Mouse (Mus musculus): Measurements from ENCODE around the gene Rad51b. TPM values are rescaled to one million over a fixed set of nuclear protein-coding genes. Genes with fewer than 3 reads are reported as not detected.

The Rad51b gene
- total RNA-seq, 2 experiments from 2014 or later = 0.17 to 0.23 TPM

DNA sequence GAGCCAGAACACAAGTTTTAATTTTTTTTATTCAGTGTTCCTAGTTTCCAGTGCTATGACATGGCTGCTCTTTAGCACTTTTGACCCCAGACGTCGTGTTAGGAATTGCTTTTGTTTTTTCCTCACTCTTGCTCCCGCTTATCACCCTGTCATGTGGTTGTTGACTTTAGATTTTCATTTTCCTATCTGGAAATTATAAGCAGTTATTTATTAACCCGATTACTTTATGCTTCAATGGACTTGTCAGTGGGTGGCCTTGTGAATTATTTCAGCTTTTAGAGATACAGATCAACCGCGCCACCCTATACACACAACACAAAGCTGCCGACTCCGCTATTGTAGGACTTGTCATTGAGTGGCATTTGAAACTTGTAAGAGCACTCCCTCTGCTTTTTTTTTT lies 228.8 kb downstream of the Rad51b start:
- no peak for DNase-seq (ENCODE audit: low spot score)

DNA sequence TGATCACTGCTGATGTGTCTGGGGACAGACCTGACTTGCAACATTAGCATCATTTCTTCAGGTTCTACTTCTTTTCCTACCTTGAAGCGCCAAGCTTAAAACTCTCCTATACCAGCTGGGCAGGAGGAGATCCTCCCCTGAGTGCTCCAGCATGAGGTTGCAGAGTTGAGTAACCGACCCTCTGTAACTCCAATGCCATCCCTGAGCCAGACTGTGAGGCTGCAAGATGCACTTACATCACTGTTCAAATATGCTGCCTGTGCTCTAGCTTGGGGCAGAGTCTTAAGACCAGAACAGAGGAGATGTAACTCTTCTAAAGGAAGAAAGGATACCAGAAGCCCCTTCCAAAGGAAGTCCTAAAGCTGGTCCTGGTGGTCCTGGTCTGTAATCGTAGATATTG lies 230.1 kb downstream of the Rad51b start:
- no peak for DNase-seq (ENCODE audit: low spot score)

DNA sequence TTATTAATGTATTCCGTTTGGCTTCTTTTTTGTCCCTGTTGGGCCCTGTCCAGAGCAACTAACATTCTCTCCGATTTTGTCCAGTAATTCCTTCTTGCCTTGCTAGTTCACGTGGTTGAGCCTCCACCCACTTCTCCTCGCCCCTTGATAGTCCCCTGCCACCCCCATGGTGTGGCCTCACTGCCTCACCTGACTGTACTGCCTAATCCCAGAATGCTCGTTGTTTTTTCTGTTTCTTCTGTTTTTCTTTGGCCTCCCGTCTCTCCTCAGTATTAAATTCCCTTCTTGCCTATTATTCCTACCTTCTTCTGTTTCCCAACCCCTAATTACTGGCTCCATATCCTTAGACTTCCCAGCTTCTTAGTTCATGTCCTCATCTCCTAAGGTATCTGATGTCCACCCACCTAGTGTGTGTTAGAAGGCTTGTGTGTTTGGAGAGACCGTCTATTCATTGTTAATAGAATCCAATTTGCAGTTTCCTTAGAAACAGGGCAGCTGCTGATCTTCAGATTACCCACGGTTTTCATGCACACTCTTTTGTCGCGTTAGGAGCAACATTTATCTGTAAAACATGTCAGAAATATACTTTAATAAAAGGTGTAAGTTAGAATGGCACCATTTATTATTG lies 233.3 kb downstream of the Rad51b start:
- DNase-seq (ENCODE audit: low spot score) = no peak

DNA sequence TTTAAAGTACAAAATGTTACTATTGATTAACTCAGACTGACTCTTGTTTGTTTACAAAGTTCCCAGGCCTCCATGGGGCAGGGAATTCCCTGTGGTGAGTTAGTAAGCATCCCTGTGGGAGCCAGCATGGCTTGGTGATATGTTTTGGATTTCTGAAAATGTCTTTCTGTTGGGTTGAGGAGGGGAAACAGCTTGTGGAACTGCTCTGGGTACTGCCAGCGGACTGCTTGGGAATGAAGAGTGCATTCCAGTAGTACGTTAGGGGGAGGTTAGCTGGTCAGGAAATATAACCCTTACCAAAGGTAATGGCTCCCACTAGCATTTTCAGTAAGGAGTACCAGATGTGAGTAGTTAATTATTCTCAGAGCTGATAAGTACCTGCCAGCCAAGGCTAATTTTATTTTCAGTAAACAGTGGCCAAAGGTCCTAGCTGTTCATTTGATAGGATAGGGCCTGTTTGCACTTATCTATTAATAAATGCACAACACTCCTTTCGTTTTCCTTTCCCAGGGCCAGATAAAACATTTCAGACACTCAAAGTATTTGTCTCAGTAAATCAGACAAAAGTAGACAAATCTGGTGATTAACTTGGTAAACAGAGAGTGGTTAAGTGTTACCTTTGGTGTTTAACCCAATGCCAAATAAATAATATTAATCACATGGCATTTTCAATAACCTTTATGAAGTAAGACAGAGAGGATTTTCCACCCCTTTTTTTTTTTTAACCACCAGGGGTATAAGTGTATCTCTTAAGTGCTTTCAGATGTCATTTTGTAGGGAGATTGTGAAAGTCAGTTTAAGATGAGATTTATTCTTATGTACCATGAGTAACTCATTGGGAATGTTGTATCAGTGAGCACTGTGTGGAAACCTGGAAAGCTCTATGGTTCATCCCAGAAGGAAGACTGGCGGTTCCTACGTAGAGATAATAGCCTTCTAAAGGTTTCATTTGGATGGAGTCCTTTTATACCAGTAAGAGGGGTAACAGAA lies 235.0 kb downstream of the Rad51b start:
- peak; percentile 23 for DNase-seq (ENCODE audit: low spot score)

DNA sequence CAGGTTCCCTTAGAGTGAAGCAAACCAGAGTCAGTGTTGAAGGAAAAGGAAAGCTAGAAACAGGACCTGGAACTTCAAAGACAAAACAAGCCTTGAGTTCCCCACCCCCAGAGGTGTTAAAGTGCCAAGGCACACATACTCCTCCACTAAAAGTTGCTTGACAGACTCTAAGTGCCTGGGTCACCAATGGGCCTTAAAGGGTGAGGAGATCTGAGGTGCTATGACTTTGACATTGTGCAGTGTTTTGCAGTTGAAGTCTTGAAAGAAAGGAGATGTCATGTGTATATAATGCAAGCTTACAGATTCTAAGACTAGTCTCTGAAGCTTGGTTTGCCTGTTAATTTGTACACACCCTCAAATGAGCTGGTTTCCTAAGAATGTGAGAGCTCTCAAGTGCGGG lies 237.7 kb downstream of the Rad51b start:
- no peak for DNase-seq (ENCODE audit: low spot score)

DNA sequence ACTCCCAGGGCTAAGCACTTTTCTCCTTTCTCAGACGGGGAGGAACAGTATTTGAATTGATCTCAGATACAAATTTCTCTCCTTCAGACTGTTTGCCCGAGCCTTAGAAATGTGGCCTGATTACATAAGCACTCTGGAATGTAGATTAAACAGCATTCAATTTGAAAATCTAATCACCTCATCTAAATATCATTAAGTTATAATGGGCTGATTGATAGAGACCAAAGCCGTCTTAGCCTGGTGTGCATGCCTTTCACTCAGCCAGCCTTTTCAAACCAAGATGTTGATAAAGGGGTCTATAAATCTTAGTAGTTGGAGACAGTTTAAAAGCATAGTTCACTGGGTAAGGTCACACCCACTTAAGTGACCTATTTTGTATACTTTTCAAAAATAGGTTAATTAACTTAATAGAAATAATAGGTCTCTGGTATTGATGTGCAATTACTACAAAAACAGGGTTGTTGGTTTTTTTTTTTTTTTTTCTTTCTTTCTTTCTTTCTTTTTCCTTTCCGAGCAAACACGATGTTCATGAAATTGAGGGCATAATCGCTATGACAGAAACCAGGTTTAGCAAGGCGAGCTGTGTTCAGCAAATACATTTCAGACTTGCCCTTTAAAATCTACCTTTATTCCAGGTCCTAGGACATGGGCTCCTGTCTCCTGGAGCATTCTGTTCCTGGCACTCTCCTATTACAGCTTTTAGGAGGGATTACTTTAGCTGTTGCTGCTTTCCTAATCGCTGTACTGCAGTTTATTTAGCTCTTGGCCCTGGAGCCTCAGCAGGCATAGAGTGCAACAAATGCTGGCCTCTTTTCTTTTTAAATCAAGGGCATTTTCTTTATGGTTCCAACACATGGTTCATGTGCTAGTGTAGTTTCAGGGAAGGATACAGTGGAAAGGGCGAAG lies 238.7 kb downstream of the Rad51b start:
- DNase-seq (ENCODE audit: low spot score) = peak; percentile 51

DNA sequence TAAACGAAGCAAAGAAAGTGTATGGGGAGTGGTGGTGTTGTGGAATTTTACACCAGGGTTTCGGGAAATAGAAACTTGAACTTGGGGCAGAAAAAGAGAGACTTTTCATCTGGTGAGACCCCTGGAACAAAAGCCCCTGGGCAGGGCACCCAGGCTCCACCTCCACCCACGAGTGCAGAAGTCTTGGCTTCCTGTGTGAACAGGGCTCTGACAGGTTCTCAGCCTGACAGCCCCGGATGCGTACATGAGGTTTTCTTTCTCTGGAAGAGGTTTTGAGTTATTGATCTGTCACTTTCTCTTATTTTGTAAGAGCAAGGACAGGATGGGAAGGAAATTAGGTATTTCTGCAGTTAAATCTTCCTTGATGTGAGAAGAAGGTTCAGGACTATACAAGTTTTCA lies 243.1 kb downstream of the Rad51b start:
- DNase-seq (ENCODE audit: low spot score) = no peak

DNA sequence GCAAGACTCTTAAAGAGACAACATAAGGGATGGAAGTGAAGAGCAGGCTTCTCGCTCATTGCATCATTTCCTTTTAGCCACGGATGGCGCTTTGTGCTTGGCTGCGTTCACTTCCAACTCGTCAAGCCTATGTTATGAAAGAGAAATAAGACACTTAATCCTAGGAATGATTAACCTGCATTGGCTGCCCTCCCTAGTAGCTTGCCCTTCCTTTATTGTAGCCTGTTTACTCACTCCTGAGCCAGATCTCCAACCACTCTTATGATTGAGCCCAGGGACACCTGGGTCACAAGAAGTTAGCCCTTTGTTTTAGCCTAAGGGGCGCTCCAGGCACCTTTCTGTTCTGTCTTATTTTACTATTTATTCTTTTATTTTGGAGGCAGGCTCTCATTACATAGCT lies 244.5 kb downstream of the Rad51b start:
- DNase-seq (ENCODE audit: low spot score) = no peak

DNA sequence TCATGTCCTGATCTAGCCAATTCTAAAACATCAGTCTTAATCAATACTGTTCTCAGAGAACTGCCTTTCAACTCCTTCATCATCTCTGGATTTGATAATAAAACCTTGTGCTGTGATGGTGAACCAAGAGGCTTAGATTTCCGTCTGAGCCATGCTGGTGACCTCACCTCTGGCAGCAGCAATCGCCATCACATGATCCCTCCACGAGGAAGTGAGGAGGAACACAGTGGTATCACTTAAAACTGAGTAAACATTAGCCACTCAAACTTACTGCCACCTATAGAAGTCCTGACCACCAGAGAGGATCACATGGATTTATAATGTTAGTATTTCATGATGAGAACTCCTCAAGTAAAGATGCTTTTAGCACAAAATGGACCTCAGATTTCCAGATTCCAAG lies 248.0 kb downstream of the Rad51b start:
- no peak for DNase-seq (ENCODE audit: low spot score)

DNA sequence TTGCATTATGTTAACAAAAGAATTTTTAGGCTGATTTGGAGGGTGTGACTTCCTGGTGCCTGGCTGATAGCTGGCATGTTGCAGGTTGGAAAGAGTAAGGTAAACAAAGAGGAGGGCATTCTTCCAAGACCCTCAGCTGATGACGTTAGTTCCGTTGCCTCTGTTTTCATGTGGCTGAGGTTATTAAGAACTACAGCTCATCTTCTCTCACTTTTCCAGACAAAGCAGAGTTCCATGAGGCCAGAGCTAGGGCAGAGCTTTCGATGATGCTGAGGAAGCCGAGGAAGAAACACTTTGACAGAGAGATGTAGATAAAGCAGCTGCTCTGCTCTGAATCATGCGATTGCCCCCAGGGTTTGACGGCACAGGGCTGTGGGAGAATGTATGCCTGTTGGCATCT lies 250.5 kb downstream of the Rad51b start:
- DNase-seq (ENCODE audit: low spot score) = no peak

DNA sequence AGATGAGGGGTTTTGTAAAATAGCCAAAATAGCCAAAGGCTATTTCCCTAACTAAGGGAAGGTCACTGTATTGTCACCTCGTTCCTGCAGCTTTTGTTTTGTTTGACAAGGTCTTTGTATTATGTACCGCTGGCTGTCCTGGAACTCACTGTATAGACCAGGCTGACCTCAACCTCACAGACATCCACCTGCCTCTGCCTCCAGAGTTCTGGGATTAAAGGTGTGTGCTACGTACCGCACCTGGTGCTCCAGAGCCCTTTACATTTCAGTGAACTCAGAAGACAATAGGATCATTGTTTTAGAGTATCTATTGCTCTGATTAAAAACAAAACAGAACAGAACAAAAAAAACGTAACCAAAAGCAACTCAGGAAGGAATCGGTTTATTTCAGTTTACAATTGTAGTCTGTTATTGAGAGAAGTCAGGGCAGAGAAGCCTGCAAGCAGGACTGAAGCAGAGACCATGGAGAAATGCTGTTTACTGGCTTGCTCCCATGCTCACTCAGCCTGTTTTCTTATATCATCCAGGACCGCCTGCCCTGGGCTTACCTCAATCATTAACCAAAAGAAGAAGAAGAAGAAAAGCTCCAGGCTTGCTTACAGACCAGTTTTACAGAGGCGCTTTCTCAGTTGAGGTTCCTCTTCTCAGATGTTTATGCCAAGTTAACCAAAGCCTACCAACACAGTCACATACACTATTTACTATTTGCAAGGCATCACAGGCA lies 251.7 kb downstream of the Rad51b start:
- no peak for DNase-seq (ENCODE audit: low spot score)

DNA sequence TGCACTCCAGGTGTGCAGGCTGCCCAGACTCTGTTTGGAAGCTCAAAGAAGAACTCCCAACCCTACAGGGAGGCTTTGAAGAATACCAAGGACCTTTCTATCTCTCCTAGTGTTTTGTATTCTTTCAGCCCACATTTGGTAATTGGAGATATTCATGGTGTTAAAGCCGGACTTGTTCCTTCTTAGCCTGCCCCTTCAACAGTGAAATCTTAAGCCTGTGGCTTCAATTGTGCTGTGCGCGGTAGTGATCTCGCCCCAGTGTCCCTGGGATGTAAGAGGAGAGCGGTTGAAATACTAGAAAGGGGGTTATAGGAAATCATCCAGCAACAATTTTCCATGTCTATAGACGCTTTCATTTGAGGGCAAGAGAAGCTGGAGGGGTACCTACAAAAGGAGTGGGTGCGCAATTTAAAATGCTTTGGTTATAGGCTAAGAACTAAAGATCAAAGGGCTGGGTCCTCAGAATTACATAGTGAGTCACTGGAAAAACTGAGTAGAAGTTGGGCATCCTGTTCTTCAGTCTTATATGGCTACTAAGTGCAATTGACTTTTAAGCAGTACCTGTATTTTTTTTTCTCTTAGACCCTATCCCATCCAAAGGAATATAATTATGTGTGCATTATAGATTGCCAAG lies 253.1 kb downstream of the Rad51b start:
- DNase-seq (ENCODE audit: low spot score) = no peak

DNA sequence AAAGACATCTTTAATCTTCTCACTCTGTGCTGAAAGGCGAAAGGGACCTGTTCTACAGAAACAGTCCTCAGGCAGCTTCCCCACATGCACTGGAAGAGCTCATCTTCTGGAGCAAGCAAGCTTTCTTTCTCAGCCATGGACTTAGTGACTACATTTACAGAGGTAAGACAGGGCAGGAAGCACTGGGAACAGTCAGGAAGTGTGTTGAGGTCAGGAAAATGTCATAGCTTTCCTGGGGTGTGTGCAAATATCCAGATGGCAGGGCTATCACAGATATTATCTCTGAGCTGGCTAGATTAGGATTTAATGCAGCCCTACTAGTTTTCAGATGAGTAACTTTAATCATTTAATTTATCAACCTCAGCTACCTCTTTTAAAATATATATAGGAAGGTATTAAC lies 254.2 kb downstream of the Rad51b start:
- no peak for DNase-seq (ENCODE audit: low spot score)

DNA sequence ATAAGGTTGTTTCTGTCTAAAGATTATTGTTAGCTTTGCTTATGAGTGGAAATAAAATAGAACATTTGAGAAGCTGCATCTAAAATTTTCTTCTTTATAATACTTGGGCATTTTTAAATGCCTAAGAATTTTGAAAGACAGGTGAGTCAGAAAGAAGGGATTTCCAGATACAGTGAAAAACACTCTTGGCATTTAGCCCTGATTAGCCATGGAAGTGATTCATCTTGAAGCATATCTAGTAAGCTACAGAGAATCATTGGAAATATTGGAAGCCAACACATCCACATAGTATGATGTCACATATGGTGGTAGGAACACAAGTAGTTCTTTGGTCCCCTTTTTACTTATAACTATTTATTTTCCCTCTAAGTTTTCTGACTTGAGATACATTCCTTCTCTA lies 256.0 kb downstream of the Rad51b start:
- DNase-seq (ENCODE audit: low spot score) = no peak

DNA sequence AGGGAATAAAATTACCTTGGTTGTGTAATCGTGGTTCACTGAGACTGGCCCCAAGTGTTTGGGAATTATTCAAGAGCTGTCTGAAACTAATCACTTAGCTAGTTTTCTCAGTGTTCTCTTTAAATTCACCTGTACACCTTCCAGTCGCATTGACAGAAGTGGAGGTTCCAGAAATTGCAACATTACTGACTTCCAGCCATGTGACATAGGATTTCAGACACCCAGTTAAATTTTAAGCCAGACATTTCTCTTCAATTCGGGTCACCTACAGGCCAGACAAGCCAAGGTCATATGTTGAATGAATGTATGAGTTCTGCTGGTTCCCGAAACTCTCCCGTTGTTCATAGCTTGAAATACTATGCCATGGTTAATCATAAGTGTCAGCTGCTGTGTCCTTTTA lies 260.8 kb downstream of the Rad51b start:
- no peak for DNase-seq (ENCODE audit: low spot score)

DNA sequence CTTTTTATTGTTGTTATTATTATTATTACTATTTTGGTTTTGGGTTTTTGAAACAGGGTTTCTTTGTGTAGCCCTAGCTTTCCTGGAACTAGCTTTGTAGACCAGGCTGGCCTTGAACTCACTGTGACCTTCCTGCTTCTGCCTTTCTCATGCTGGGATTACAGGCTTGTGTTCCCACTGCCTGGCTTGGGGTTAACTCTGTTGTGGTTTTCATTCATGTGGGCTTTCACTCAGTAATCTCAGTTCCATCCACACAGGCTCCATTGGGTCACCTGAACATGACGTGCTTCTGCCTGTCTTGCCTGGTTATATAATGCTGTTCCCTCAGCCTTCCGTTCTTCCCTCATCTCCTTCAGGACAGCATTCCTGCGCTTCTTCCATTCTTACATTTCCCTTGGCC lies 261.6 kb downstream of the Rad51b start:
- no peak for DNase-seq (ENCODE audit: low spot score)

DNA sequence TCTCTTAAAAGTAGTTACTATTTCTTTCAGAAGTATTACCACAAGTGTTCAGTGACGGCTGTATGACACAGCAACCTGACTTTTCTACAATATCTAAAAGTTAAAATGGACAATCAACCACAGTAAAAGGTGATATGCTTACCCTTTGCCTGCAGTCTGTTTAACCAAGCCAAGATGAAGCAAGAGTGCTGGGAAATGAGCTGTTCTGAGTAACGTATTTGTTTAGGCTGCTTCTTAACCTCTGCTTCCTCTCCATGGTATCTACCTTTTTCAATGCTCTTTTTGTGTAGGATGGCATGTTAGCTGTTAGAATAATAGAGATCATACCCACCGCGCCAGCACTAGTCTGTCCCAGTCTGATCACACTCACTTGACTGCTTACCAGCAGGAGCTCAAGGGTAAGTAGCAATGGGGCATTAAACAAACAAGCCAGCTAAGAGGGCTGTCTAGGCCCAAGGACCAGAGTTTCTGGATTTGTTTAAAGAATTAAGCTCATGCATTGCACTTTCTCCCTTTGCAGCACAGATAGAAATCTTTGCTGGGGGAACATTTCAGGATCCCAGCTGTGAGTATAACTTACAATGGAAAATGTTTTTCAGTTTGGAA lies 262.4 kb downstream of the Rad51b start:
- DNase-seq (ENCODE audit: low spot score) = no peak

DNA sequence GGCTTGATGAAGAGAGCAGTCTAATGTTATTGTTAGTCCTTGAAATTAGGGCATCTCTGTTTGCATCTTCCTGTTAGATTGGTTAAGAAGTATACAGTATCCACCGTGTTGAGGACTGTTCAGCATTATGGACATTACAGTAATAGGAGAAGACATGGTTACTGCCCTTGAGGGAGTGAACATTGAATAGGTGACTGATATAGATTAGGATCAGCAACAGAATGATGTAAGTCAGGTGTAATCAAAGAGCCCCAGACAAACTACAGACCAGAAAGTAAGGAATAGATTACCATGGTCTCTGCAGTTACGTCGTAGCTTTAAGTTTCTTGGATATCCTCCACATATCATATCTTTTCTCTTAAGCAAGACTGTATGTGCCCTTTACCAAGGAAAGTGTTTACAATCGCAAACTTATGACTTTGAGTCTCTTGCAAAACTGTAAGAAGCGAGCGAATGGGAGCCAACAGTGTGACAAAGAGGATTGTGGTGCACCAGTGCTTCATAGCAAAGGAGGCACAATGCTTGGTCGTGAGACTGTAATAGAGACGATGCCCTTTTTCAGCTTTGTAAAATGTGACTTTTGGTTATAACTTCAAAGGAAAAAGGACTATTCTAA lies 263.1 kb downstream of the Rad51b start:
- no peak for DNase-seq (ENCODE audit: low spot score)

DNA sequence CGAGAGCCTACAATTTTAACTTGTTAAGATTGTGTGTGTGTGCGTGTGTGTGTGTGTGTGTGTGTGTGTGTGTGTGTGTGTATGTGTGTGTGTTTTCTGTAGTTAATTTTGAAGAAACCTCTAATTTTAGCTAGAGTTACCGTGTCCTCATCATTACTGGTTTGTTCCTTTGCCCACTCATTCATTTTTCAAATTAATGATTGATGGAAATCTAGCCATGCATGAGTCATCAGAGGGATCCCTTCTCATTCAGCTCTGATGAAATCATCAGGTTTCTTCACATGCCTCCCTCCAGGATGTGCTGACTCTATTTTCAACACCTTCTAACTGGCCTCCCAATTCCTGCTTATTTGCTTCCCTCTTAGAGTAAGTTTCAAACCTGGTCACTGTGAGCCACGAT lies 263.8 kb downstream of the Rad51b start:
- DNase-seq (ENCODE audit: low spot score) = no peak

All from gastrocnemius, adult 18-20 months (tissue).